Mouse (Mus musculus) c-Kit-positive CD71-positive TER-119-negative erythroid progenitor cells, embryonic 14.5 days (primary cell): ENCODE measurements around the gene Eef1g.

Experiments used
- DNase-seq: peaks from one replicate; pipeline ENCODE4 v3.0.0-alpha.2; 2013; ENCODE audit warnings: low read depth

The Eef1g gene

GRCm38 (mm10) chr19:9026634-9027033 is 59.8 kb downstream of the Eef1g start:
- no peak for DNase-seq

GRCm38 (mm10) chr19:9027795-9028194 is 61.0 kb downstream of the Eef1g start:
- DNase-seq = no peak
